Mouse (Mus musculus) olfactory bulb, adult 2 months (tissue): Measurements from ENCODE around the gene Prkg1.

Experiments used
- CTCF ChIP-seq: fragments of 200-500 bp; IDR thresholded peaks from 2 replicates; pipeline ENCODE4 v1.5.1; 2012; ENCODE audit warnings: low read depth, mild to moderate bottlenecking, low read length, moderate library complexity; ENCODE audit not compliant: insufficient read depth
- POLR2A ChIP-seq: fragments of 200-500 bp; IDR thresholded peaks from 2 replicates; pipeline ENCODE4 v1.6.1; 2012; ENCODE audit warnings: mild to moderate bottlenecking, low read depth, low read length, moderate library complexity; ENCODE audit not compliant: insufficient read depth

GRCm38 (mm10) chr19:31590701-31591100 lies 174.1 kb downstream of the Prkg1 start:
- TF ChIP-seq POLR2A (no peak), CTCF (no peak)
